Mouse (Mus musculus): ENCODE data around the gene Tyk2.

Gene Tyk2

DNA sequence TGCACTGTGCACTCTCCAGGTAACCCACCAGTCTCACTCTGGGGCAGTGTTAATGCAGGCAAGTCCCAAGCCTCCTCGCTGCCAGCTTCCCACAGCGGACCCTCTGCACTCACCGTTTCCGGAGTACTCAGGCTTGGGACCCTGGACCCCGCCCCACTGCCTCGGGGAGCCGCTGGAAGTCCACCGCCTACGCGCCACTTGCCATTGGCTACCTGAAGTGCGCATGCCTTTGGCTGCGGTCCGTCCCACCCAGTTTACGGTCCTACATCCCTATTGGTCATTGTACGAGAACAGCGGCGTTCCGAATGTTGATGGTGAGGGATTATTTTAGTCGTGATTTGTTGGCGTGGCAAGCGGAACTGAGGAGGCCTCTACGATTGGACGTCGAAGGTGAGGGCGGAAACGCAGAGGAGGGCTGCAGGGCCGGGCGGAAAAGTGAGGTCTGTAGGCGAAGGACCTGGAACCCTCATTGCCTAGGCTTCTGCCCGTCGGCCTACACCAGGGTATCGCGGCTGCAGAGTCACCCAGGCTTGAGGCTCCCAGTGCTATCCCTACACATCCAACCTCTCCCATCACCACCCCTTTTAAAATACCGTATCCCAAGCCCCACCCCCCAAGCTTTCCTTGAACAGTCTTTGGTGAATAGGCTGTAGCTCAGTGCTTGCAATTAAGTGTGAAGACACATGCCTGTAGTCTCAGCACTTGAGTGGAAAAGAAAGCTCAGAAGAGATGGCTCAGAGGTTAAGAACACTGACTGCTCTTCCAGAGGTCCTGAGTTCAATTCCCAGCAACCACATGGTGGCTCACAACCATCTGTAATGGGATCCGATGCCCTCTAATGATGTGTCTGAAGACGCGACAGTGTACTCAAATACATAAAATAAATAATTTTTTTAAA is at the start of gene Tyk2:
Gene Tyk2 (minus strand): TSS at position 185 of the 898 bp plus-strand sequence.
- DNase-seq = peak; percentile 87

DNA sequence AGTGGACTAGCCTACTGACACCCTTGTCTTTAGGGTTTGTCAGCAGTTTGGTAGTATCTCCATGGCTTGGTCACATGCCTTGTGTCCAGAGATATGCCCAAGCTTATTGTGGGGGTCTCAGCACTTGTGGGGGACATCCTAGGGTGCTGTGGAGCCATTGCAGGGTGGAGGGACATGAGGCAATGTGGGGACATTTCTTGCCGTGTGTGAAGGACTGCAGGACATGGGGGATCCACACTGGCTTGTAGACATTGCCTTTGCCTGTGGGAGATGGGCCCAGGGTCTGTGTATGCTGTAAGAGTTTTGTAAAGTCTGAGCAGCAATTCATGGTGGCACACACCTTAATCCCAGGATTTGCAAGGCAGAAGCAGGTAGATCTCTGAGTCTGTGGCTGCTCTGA is 49.8 kb upstream of the Tyk2 start:
- no peak for DNase-seq

DNA sequence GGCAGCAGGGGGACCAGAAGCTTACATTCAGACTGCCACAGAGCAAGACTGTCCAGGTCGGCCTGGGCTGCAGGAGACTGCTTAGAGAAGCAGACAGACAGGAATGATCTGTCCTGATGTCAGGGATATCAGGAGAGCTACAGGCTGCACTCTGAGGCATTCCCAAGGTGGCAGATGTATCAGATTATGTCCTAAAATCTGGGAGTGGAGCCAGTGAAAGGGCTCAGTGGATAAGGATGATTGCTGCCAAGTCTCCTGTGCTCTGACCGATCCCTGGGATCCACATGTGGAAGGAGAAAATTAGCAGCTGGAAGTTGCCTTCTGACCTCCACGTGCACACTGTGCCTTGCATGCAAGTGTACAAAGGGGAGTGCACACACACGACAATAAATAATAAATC is 49.4 kb upstream of the Tyk2 start:
- no peak for DNase-seq

DNA sequence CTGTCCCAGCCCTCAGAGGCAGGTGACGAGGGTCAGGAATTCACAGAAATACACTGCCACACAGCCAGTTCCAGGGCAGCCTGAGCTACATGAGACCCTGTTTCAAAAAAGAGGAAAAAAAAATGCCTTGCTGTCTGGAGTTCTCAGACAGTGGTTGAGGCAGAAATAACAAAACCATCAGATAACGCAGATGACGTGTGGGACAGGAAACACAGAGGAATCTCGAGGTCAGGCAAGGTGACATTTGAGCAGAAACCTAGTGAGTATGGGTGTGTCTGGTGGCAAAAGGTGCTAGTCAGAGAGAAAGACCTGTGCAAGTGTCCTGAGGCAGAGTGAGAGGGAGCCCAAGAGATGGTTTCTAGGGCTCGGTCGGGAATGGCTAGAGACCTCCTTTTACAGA is 41.3 kb upstream of the Tyk2 start:
- DNase-seq = no peak

DNA sequence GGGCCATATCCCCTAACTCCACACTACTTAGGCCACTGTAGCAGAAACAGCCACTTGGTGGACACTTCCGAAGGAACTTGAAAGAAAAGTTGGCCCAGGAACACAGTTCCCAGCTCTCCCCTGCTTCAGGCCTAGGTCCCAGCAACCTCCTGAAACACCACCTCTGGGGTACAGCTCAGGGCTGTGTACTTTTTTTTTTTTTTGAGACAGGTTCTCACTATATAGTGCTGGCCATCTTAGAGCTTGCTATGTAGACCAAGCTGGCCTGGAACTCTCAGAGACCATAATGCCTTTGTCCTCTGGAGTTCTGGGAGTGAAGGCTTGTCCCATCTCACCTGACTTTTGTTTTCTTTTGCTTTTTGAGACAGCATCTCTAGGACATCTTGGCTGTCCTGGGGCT is 38.1 kb upstream of the Tyk2 start:
- DNase-seq = no peak

DNA sequence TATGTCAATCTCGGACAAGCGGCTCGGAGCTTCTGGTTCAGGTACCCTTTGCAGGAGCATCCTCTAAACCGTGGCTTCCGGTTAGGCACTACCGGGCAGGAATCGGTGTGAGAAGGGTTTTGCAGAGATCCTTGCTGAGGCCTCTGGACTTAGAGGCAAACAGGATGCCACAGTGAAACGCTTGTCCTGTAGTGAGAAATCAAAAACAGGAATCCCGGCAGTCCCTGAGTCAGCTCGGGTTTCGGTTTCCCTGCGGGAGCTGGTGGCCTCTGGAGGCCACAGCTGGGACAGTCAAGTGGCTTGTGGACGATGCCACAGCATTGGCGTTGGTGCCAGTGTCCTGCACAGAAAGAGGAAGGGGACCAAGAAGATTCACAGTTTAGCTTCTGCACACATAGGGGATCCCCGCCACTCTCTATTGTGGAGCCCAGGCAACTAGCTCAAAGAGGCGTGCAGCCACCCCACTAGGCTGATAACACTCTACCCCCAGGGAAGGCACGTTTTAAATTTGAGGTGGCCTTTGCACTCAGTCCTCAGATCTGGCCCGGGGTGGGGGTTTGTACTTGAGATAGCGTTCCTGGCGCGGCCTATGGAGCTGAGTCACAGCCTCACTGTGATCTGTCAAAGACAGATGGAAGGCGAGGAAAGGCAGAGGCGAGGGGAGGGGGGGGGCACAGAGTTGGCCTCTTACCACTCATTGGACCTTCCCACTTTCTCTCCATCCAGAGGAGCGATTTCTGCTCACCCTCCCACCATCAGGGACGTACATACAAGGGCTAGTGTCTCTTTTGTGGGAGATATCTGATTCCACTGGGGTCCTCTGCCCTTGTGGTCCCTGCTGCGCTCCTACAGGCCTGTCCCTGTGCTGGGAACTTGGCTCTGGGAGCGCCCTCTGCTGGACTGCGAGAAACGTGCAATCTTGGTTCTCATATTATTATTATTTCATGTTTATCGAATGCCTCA is 37.4 kb upstream of the Tyk2 start:
- peak; percentile 49 for DNase-seq

DNA sequence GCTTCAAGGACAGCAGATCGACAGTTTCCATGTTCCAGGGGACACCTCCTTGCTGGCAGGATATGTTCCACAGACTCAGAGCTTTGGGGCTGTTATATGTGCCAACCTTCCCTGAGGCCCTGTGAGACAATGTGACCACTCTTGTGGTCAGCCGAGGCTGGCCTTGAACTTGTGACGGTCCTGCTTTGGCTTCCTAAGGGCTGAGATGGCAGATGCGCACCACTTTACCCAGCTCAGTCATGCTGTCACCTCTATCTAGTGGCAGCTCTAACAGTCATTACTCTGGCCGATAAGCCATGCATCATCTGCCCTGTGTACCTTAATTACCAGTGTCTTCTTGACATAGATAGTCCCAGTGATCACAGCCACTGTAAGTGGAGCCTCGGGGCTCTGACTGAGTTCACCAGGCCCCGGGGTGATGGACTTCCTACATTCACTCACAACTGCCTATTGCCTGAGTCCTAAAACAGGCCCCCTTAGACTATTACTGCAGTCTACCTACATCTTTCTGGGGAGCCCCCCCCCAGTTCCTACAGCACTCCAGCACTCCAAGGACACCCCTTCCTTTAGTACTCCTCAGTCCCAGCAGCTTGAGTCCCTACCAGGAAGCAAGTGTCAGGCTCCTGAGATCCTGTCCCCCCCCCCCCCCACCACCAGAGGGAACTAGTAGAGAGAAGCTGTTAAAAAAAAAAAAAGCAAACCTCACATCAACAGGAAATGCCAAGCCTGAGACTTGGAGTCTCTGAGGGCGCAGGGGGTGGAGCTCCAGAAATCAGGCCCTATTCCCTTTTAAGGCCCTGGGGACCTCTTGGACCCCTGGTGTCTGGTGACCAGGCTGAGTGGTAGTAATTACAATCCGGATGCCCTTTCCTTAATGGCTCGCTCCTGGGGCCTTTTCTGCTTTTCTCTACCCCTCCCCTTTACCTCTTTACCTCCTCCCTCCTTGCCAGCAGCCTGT is 36.4 kb upstream of the Tyk2 start:
- no peak for DNase-seq

DNA sequence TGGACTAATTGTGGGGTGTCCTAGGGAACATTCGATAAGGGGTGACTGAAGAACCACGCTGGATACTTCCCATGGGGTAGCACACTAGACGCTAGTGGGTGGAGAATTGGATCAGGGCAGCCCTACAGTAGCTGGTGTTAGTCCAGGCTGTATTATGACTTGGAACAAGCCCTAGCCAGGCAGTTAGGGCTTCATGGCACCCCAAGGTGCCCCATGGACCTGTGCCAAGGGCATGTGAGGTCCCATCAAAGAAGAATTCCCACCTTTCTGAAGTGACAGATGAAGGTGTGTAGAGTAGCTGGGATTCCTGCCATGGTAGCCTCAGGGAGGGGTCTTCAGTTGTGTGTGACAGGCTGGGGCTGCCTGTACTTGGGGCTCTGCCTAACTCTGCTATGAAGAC is 35.5 kb upstream of the Tyk2 start:
- no peak for DNase-seq

DNA sequence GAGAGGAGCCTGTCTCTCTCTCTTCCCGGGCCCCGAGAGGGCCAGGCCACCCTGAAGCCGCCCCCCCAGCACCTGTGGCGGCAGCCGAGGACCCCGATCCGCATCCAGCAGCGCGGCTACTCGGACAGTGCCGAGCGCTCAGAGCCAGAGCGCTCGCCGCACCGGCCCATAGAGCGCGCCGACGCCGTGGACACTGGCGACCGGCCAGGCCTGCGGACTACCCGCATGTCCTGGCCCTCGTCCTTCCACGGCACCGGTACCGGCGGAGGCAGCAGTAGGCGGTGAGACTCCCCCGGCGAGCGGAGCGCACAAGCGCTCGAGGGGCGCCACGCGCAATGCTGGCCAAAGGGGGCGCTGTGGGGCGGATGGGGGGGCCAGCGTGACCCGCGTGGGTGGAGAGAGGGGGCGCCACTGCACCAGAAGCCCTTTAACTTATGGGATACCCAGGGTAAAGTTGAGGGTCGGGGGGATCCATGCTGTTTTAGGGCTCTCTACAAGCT is 35.0 kb upstream of the Tyk2 start:
- no peak for DNase-seq

DNA sequence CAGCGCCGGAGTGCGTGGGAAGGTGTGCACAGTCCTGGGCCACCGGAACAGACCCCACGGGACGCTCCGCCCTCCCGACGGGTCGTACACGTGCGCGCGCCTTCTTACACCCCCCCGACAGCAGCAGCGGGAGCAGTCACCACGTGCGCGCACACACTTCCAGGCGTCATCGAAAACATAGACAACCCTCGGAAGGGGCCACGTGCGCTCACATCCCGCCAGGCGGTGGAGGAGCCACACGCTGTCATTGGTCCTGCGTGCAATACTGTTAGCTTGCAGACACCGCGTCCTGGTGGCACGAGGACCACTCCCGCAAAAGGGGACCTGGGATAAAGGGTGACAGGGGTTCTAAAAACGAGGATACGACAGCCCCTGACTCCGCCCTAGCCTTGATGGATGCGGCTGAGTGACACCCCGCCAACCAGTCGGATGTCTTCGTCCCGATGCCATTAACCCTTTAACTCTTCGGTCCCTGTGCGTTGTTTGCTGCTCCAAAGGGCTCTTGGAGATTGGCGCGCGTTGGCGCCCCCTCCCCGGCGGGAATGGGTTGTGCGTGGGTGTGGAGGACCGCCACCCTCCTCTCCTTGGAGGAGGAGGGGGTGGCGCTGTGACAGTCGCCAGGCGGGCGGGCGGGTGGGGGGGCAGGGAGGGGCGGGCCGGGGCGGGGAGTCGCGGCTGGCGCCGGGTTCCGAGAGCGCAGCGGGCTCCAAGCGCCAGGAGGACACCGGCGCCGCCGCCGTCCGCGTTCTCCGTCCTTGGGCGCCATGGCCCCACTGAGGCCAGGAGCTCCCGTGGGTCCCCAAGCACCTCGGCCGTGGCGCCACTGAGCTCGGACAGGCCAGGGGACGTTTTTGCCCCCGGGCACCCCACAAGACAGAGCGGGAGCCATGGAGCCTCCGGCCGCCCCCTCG is 34.3 kb upstream of the Tyk2 start, which contains the start of gene Pde4a:
Gene Pde4a (plus strand): TSS at position 674 of the 911 bp plus-strand sequence.
- no peak for DNase-seq

DNA sequence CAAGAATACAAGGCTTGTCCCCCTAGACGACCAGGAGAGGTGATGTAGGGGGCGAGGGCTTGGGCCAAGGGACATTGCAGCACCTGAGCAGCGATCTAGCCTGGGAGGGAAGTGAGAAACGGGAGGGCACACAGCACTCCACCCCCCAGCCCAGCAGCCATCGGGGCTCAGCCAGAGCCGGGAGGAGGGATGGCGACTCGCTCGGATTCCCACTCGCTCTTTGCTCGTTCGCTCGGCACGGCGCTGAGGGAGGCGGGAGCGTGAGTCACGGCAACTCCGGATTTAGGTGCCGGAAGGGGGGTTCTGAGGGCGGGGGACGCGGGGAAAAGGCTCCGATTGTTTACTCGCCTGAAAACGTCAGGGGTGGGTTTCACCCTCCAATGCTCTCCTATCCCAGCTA is 33.0 kb upstream of the Tyk2 start:
- DNase-seq = no peak

DNA sequence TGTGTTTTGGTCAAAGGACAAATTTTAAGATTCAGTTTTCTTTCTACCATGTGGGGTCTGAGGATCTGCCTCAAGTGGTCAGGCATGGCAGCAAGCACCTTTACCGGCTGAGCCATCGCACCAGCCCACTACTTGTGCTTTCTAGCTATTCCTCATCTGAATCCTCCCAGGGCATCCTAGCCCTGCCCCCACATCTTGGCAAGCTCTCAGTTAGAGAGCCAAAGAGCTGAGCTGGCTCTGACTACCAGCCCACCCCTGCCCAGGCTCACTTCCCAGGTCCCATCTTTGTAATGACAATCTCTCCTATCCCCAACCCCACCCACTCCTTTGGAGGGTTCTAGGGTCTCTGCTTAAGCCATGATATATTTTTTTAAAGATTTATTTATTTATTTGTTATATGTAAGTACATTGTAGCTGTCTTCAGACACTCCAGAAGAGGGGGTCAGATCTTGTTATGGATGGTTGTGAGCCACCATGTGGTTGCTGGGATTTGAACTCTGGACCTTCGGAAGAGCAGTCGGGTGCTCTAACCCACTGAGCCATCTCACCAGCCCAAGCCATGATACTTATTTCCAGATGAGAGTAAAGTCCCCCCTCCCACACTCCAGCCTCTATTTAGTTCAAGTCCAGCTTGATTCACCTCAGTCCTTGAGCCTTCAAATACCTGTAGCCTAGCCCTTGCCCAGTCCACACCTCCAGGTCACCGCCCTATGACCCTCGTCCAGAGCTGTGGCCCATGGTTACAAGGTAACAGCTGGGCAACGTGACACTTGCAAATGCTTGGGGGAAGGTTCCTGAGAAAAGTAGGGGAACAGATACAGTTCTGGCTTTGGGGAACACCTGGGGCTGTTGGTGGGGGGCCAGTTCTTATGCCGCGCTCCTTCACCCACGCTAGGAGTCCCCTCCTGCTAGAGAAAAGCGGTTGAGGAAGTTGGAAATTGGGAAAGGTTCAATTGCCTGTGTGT is 32.3 kb upstream of the Tyk2 start:
- DNase-seq = no peak

DNA sequence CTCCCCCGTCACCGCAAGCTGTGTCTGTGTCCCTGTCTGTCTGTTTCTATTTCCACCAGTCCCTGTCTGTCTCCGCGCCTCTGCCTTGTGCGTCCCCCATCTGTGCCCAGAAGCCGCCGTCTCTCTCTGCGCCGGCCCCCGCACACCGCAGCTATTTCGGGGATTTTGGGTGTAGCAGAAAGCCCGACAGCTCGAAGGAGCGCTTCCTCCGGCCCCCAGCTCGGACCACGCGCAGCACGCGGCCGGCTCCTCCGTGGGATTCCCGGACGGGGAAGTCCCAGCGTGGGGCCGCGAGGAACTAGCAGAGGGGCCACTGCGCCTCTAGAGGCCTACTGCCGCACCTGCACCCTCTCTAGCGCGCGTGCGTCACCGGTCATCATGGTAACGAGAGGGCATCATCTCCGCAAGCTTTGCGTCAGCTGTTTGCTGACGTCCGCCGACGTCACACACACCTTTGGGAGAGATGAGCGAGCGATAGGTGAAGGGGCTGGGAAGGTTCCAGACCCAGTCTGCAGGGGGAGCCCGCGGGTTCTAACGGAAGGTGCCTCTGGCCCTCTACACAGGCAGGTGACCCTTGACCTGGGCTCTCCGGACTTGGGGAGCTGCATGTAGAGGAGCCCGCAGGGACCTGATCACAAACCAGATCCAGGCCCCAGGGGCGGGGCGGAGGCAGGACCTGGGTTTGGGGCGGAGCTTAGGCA is 30.3 kb upstream of the Tyk2 start:
- peak; percentile 88 for DNase-seq

DNA sequence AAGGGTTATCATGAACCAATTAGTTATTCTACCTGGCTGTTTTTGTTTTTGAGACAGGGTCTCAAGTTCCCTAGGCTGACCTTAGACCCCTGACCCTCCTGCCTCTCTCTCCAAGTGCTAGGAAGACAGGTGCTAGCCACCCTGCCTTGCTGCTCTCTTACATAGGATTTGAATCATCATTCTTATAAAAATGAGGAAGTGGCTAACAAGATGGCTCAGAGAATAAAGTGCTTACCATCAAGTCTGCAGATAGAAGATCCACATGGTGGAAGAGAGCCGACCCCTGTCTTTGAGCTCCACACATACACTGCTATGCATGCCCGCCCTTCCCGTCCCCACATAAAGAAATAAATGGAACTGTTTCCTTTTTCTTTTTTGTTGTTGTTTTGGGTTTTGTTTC is 23.7 kb upstream of the Tyk2 start:
- DNase-seq = no peak

DNA sequence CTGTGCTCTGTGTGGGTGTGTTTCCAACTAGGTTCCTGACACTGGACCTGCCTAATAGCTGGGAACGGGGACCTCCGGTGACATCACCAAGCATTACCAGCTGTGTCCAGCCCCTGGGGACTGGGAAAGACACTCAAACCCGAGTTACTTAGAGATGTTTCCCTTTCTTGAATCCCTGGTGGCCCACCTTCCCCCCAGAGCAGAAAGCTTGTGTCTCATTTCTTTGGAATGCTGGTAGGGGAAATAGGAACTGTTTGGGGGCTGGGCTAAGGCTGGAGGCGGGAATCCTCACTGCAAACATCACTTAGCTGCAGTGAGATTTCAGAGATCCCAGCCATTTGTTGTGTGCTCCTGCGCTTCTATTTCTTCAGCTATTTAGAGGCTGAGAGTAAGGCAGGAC is 22.8 kb upstream of the Tyk2 start:
- no peak for DNase-seq

DNA sequence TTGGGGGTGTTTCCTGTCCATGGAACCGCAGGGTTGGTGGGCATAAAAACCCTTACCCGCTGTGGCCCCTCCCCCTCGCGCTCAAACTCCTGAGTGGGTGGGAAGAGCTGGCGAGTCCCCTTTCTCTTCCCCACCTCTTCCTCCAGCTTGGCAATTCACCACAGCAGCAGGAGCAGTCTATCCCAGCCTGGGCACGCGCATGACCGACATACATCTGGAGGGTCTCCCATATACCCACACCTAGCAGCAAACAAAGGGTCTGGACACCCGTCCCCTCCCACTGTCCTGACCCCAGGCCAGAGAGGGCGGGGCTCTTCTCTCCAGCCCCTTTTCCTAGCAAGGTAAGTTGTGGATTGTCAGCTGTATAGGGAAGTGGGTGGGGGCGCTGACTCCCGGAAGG is 22.3 kb upstream of the Tyk2 start:
- no peak for DNase-seq

DNA sequence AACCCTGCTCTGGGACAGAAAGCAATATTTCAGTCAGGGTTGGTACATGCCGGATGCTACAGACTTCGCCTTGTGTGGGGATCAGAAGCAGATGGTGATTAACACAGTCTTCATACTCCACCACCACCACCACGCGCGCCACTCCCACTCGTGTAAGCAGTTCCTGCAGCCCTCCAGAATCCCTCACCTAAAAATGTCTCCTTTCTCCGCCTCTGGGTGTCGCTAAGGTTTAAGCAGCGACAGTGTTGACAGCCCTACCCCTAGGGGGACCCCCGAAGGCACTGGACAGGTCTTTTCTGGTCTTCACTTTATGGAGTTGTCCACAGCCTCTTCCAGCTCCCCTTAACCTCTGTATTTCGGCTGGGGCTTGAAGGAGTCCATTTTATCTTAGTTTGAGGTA is 21.7 kb upstream of the Tyk2 start:
- no peak for DNase-seq

DNA sequence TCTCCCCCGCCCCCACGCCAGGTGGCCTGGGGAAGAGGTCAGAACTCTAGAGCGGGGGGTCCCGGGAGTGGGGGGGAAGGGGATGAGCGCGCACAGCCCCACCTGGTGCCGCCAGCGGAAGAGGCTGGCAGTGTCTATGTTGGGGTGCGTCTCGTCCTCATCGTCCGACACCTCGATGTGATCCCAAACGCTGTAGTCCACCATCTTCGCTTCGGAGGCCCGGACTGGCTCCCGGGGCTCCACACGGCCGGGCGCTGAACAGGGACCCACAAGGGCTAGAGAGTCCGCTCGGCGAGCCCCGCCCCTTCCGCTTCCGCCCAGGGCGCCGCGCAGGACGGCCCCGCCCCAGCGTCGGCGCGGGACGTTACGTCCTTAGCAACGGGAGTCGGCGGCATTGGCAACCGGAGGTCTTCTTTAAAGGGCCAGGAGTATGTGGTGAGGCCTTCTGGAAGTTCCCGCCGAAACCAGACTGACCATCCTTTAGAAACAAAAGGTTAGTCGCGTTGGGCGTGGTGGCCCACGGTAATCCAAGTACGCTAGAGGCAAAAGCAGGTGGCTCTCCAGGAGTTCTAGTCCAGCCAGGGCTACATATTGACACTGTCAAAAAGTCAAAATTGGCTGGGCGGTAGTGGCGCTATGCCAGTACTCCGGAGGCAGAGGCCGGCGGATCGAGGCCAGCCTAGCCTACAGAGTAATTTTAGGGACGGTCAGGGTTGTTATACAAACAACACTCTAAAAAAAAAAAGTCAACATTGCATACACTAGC is 18.8 kb upstream of the Tyk2 start, which contains the start of gene Cdc37:
Gene Cdc37 (minus strand): TSS at position 329 of the 766 bp plus-strand sequence.
- peak; percentile 93 for DNase-seq
